Mouse (Mus musculus) brown adipose tissue, adult 24 weeks (tissue): ENCODE data around the gene Osbpl11. TPM values are rescaled to one million over a fixed set of nuclear protein-coding genes. Genes with fewer than 3 reads are reported as not detected.

ENCODE experiments used
- H3K27ac ChIP-seq: fragments of 200-500 bp; replicated peaks from 2 replicates; pipeline ENCODE4 v1.5.1; 2012; ENCODE audit warnings: low read depth, mild to moderate bottlenecking, low read length
- H3K4me1 ChIP-seq: fragments of 200-500 bp; 2 replicates; pipeline ENCODE4 v1.6.1; 2012; ENCODE audit warnings: low read length, mixed read lengths; ENCODE audit not compliant: control insufficient read depth, insufficient read depth, insufficient read length
- H3K4me3 ChIP-seq: fragments of 200-500 bp; 2 replicates; pipeline ENCODE4 v1.5.1; 2012; ENCODE audit warnings: low read depth, mild to moderate bottlenecking, low read length, moderate library complexity; ENCODE audit not compliant: insufficient read depth
- polyA plus RNA-seq: library from polyadenylated mRNA; stranded (reverse); fragments of >200 nt; gene quantifications from 2 replicates; pipeline ENCODE4 v1.2.4, GENCODE M21; 2012; ENCODE audit not compliant: missing spikeins, insufficient read depth, insufficient read length

Gene Osbpl11
- polyA plus RNA-seq, 1 experiment: 24.1 TPM

DNA sequence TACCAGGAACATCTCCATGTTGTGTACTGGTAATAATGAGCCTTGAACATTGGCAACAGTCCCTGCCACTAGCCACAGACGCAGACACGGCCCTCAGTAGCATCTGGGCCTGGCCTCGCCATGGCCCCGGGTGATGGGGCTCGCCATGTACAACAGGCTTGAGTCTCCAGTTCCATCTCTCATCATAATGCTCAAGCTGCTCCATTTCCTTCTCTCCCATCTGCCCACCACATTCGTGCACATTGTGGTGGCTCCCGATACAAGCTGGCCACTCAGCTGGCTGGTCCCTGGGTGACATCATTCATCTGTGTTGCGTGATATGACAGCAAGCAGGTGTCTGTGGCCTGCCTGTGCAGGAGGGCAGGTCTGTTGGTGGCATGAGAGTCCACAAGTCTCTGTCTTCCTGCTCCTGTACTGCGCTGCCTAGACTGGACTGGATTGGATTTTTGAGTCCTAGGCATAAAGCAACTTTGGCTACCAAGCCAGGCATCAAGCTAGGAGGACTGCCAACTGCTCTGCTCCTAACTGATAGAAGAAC, 60.1 kb downstream of the Osbpl11 start:
- no peak overlapping the region for H3K27ac ChIP-seq
- no peaks in the 10 kb centered on the region for H3K4me1 ChIP-seq
- no peak overlapping the region for H3K4me3 ChIP-seq

DNA sequence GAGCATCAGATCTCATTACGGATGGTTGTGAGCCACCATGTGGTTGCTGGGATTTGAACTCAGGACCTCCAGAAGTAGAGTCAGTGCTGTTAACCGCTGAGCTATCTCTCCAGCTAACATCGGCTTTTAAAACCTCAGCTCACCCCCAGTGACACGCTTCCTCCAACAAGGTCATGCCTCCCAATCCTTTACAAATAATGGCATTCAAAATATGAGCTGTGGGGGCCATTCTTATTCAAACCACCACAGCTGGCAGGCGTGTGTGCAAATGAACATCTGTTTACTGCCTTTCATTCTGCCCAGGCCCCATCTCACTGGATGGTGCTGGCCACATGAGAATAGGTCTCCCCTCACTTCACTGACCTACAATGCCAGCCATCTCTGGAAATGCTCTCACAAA, 61.7 kb downstream of the Osbpl11 start:
- Histone ChIP-seq H3K4me3 (no peak overlapping the region), H3K4me1 (no peaks in the 10 kb centered on the region), H3K27ac (no peak overlapping the region)

DNA sequence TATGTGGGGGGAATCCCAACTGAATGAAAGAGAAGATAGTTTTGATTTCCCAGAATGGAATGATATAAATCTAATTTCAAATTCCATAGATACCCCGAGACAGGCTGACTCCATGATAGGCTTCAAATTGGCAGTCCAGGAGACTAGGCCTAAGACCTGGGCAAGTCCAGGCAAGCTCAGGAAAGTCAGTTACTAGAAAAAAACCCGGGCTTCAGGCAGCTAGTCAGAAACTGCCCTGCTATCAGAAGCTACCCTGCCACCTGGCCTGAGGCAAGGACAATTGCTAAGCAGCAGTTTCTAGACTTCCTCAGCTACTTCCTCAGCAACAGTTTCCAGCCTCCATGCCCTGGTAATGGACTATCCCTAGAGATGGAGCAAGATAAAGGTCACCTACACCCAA, 62.1 kb downstream of the Osbpl11 start:
- Histone ChIP-seq H3K27ac (no peak overlapping the region), H3K4me1 (no peaks in the 10 kb centered on the region), H3K4me3 (no peak overlapping the region)

DNA sequence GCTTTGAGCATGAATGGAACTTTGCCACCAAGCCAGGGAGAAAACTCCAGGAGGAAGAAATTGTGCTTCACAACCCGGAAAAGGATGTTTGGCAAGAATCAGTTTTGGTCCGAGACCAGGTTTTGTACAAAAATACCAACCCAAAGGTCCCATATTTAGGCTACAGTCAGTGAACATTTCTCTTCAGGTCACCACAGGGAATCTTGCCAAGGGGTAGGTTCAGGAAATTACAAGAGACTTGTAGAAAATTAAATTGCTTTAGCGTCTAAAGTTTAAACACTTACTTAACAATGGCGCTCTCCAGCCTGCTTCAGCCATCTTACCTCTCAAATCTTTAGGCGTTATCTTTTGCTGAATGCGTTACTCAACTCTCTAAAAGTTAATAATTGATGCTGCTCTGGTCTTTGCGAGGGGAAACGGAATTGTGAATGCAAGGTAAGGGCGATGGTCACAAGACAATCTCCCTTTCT, 65.8 kb downstream of the Osbpl11 start:
- Histone ChIP-seq H3K27ac (peak overlapping the region; percentile 77), H3K4me3 (peak overlapping the region; percentile 89), H3K4me1 (no peaks in the 10 kb centered on the region)

DNA sequence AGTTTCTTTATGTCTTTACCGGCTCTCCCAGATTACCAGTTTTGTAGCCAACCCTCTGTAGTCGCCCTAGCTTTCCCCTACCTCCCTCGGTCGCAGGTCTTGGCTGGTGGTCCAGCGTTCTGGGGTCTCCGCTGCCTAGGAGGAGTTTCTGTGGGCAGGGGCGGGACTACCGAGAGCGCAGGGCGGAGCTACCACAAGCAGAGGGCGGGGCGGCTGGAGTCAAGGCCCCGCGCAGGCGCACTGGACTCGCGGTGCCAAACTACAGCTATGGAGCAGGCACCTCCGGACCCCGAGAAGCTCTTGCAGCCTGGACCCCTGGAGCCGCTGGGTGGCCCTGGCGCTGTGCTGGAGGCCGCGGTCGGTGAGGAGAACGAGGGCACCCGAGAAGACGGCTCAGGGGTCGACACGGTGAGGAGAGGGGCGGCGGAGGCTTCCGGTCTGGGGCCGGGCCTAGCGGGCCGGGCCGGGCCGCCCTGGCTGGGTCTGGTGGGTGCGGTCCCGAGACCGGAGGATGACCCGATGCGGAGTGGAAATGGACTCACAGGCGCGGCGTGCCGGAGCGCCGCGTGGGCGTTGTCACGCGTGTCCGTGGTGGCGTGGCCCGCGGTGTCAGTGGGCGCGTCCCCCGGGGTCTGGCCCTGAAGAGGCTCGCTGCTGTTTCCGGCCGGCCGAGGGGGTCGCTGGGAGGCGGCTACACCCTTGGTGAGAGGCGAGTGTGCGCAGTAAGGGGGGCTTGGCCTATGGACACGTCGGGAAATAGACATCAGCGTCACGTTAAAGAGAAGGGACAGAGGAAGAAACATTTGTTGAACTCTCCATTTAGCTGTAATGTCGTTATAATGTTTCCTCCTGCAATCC, 66.6 kb downstream of the Osbpl11 start, which contains the start of gene Snx4:
Gene Snx4, plus strand, starts transcription at position 249 of the 858 bp plus-strand sequence.
- peak within 1 kb of the TSS; percentile 77 for H3K27ac ChIP-seq
- H3K4me1 ChIP-seq: no peaks in the 10 kb centered on the region
- peak within 1 kb of the TSS; percentile 89 for H3K4me3 ChIP-seq

DNA sequence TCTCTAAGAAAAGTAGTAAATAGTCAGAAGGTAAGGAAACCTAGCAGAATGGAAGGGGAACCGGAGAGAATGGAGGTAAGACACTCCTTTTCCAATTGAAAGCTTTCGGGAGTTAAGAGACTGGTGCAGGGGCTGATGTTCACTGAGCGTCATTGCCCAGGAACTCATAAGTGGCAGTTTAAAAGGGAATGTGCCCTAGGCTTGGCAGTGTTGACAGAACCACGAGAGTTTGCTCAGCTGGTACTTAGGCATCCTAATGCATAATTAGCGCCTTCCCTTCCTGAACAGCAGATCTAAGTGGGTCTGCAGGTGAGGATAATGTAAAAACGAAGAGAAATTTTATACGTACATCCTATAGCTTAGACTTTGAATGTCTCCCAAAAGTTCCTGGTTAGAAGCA, 70.7 kb downstream of the Osbpl11 start:
- peaks cover 2% of the 10 kb centered on the region; the same call in 1 of the 2 replicates for H3K4me1 ChIP-seq
- H3K27ac ChIP-seq: no peak overlapping the region
- H3K4me3 ChIP-seq: no peak overlapping the region

DNA sequence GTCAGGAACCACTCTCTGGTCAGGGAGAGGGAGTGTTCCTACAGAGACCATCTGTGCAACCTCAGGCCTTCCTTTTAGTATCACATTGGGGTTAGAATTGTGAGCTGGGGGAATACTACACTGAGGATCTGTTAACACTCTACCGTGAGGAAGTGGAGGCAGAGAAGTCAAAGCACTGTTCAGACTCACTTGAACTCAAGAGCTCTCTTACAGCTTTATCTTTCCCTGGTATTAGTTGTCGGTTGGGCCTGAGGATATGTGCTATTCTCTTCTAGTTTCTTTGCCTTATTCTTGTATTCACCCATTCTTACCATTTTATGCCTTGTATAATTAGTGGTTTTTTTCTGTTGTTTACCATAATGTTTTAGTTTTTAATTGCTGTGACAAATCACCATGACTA, 73.7 kb downstream of the Osbpl11 start:
- Histone ChIP-seq H3K27ac (no peak overlapping the region), H3K4me1 (peaks cover 7% of the 10 kb centered on the region; the same call in 1 of the 2 replicates)

DNA sequence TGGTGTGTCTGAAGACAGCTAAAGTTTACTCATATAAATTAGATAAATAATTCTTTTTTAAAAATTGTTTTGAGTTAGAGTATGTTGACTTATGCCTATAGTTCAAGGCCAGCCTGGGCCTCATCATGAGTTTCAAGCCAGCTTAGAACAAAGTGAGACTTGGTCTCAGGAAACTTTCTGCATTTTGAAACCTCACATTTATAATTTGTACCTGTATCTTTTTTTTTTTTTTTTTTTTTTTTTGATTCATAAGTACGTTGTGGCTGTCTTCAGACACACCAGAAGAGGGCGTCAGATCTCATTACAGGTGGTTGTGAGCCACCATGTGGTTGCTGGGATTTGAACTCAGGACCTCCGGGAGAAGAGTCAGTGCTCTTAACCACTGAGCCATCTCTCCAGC, 75.0 kb downstream of the Osbpl11 start:
- peaks cover 7% of the 10 kb centered on the region; the same call in 1 of the 2 replicates for H3K4me1 ChIP-seq
- no peak overlapping the region for H3K4me3 ChIP-seq
- no peak overlapping the region for H3K27ac ChIP-seq

More for the DNA sequence above, 73.7 kb downstream of the Osbpl11 start:
- no peak overlapping the region for H3K4me3 ChIP-seq

DNA sequence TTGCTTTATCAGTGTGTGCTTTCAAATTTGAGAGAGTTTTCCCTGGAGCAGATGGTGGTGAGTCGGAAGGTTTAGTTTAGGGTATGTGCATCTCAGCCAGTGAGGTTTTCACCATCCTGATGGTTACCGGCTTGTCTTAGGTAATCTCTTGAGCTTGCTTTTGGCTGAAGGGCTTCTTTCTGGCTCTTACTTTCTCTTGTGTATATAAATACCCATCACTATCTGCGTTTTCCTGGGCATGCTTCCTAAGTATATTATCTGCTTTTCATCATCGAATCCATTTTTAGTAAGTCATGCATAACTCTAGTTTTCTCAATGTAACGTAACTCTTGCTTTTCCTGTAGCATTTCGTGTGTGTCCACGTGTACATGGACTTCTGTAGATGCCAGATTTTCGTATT, 76.0 kb downstream of the Osbpl11 start:
- H3K4me1 ChIP-seq: peaks cover 7% of the 10 kb centered on the region; the same call in 1 of the 2 replicates
- H3K27ac ChIP-seq: no peak overlapping the region
- H3K4me3 ChIP-seq: no peak overlapping the region

DNA sequence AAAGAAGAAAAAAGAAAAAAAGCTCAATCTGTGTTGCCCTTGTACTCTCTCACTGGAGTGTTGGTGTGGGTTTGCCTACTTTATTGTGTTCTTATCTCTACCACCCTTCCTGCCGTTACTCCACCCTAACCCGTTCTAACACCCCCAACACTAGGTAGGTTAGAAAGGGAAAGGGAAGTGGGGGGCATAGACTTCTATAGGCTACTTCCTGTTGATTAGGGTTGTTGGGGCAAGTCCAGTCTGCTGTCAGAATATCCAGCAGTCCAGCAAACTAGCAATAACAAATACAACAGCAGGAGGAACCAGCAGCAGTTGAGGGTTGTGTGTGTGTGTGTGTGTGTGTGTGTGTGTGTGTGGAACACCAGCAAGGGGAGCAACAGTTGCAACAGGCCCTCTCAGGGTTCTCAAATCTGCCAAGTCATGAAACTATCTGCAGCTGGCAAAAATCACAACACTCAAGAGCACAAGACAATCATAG, 76.8 kb downstream of the Osbpl11 start:
- no peak overlapping the region for H3K4me3 ChIP-seq
- no peak overlapping the region for H3K27ac ChIP-seq
- peaks cover 7% of the 10 kb centered on the region; the same call in 1 of the 2 replicates for H3K4me1 ChIP-seq

DNA sequence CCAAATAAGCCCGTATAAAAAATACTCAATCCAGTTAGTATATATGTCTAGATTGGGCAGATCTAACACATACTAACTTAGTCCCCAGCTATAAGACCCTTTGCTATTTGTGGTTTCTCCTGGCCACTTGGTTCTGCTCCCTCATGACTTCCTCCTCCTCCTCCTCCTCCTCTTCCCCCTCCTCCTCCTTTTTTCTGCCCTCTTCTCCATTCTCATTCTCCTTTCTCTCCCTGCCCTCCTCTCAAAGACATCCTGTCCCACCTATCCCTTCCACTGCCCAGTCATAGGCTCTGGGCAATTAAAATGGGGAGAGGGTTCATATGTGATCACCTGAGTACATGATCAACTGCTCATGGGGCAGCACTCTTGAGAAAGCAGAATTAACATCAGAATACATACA, 77.2 kb downstream of the Osbpl11 start:
- no peak overlapping the region for H3K27ac ChIP-seq
- peaks cover 7% of the 10 kb centered on the region; the same call in 1 of the 2 replicates for H3K4me1 ChIP-seq
- H3K4me3 ChIP-seq: no peak overlapping the region

DNA sequence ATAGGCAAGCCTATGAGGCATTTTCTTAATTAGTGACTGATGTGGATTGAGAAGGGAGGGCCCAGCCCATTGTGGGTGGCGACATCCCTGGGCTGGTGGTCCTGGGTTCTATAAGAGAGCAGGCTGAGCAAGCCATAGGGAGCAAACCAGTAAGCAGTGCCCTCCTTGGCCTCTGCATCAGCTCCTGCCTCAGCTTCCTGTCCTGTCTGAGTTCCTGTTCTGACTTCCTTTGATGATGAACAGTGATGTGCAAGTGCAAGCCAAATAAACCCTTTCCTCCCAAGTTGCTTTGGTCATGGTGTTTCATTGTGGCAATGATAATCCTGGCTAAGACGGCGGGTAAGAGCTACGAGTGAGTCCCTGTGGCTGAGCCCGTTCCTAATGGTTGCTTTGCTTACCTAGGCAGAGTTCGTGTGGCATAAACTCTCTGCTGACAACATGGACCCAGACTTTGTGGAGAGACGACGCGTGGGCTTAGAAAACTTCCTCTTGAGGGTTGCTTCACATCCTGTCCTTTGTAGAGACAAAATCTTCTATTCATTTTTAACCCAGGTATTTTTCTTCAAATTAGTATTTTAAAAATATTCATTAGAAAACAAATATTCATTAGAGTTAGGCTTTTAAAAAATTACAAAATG, 82.9 kb downstream of the Osbpl11 start:
- no peak overlapping the region for H3K4me3 ChIP-seq
- H3K27ac ChIP-seq: no peak overlapping the region
- no peaks in the 10 kb centered on the region for H3K4me1 ChIP-seq

DNA sequence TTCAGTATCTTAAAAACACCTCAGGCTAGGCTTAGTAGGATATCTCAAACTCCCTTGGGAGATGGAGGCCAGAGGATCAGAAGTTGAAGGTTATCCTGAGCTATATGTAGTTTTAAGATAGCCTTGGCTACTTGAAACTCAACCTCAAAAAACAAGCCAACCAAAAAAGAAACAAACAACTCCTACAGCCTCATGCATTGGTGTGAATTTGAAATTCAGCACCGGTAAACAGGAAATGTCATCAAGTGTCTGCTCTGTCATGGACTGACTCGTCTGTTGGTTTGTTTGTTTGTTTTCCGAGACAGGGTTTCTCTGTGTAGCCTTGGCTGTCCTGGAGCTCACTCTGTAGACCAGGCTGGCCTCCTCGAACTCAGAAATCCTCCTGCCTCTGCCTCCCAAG, 87.0 kb downstream of the Osbpl11 start:
- Histone ChIP-seq H3K4me1 (no peaks in the 10 kb centered on the region), H3K27ac (no peak overlapping the region), H3K4me3 (no peak overlapping the region)

DNA sequence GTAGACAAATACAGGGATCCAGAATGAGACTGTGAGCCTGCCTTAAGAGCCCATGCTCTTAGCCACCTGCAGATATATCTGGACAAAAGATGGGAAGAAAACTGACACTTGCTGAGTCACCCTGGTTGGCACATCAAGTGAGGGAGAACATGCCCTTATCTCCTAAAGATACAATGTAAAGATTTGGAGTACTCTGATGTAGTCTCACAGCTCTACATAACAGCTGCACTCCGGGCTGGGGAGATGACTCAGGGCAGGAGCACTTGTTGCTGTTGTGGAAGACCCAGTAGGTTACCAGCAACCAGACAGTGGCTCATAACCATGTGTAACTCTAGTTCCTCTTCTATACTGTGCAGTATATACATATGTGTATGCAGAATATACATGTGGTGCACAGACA, 98.2 kb downstream of the Osbpl11 start:
- no peak overlapping the region for H3K4me3 ChIP-seq
- H3K4me1 ChIP-seq: no peaks in the 10 kb centered on the region
- H3K27ac ChIP-seq: no peak overlapping the region

DNA sequence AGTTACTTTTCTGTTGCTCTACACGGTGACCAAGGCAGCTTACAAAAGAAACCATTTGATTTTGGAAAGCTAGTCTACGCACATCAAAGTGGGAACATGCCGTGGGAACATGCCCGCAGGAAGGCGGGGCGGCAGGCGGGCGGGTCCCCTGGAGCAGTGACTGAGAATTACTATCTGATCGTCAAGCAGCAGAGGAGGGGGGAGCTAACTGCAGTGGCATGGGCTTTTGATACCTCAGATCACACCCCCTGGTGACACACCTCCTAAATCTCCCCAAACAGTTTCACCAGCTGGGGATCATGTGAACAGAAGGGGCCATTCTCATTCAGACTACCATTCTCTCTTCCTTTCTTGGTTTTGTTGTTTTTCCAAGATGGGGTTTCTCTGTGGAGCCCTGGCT, 103.7 kb downstream of the Osbpl11 start:
- no peak overlapping the region for H3K27ac ChIP-seq
- H3K4me3 ChIP-seq: no peak overlapping the region

More for the DNA sequence above, 103.7 kb downstream of the Osbpl11 start:
- H3K4me1 ChIP-seq: no peaks in the 10 kb centered on the region
